Mouse (Mus musculus): ENCODE measurements around the gene Cib2.

- TF ChIP-seq POLR2A (IDR thresholded peaks at IDR 0.05; ENCODE audit: borderline replicate concordance, extremely low read depth, low read depth, low read length) (no peak), CTCF (IDR thresholded peaks at IDR 0.05; ENCODE audit: insufficient read depth, low read length) (no peak)
Measured at GRCm38 (mm10) chr9:54566958-54567357, 6.9 kb upstream of the Cib2 start.
